ENCODE assay signal across 27 mouse cellular contexts in the genomic region with DNA sequence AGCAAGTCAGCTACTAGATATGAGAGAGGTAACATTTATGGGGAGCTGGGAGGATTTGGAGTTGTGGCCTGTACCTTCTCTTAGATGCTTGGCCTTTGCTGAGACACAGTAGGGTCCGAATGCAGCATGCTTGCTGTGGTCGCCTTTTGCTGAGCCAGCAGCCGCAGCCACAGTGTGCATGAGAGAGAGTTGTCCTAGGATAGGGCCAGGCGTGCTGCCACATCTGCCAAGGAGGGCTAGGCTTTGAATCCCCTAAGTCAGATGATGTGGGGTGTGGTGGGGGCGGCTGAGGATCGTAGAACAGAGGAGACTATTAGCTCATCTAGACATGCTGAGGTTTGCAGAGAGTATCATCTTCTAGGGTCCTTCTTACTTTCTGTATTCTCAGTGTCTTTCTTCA.
"Had no signal": no experiment of that assay in that cellular context is flagged by ENCODE, and none has a peak within 500 bp of the region (broad histone marks: within the 10 kb centered on the region; RNA-seq: fewer than 3 reads in every experiment).

No protein-coding gene starts in this region.

- DNase-seq: cerebellum, adult 8-10 months; cerebellum, adult 9-10 months; cerebellum, adult 9-11 months; cerebellum, postnatal 10 days; cerebellum, postnatal 14 days; cerebellum, postnatal 25 days; cerebellum, postnatal 36 days; embryo, embryonic 11 days; forebrain, postnatal 0 days; gastrocnemius, adult 2 months; gastrocnemius, postnatal 10 days; gastrocnemius, postnatal 14 days; gastrocnemius, postnatal 25 days; gastrocnemius, postnatal 36 days; heart, adult 18-20 months; heart, adult 2 months had no signal

- ATAC-seq: forebrain, embryonic 13.5 days; forebrain, embryonic 14.5 days; forebrain, embryonic 15.5 days; forebrain, embryonic 16.5 days; forebrain, postnatal 0 days had no signal

- H3K27ac ChIP-seq: embryonic facial prominence, embryonic 10.5 days; embryonic facial prominence, embryonic 12.5 days; embryonic facial prominence, embryonic 13.5 days; embryonic facial prominence, embryonic 15.5 days; forebrain, embryonic 10.5 days; forebrain, embryonic 12.5 days; forebrain, embryonic 13.5 days; forebrain, embryonic 15.5 days; gastrocnemius, adult 2 months; heart, adult 2 months had no signal

- H3K27me3 ChIP-seq: embryonic facial prominence, embryonic 12.5 days; embryonic facial prominence, embryonic 13.5 days; embryonic facial prominence, embryonic 15.5 days; forebrain, embryonic 12.5 days; forebrain, embryonic 13.5 days; forebrain, embryonic 15.5 days had no signal

- H3K4me3 ChIP-seq: embryonic facial prominence, embryonic 10.5 days; embryonic facial prominence, embryonic 12.5 days; embryonic facial prominence, embryonic 13.5 days; embryonic facial prominence, embryonic 15.5 days; erythroblast, embryonic 14.5 days; forebrain, embryonic 10.5 days; forebrain, embryonic 12.5 days; forebrain, embryonic 13.5 days; forebrain, embryonic 15.5 days; gastrocnemius, adult 2 months; heart, adult 2 months had no signal

- H3K9ac ChIP-seq: embryonic facial prominence, embryonic 12.5 days; embryonic facial prominence, embryonic 13.5 days; embryonic facial prominence, embryonic 15.5 days; forebrain, embryonic 12.5 days; forebrain, embryonic 13.5 days; forebrain, embryonic 15.5 days; forebrain, postnatal 0 days had no signal

- H3K4me1 ChIP-seq: embryonic facial prominence, embryonic 10.5 days; embryonic facial prominence, embryonic 12.5 days; embryonic facial prominence, embryonic 13.5 days; embryonic facial prominence, embryonic 15.5 days; forebrain, embryonic 10.5 days; forebrain, embryonic 12.5 days; forebrain, embryonic 13.5 days; forebrain, embryonic 15.5 days had no signal

- H3K4me2 ChIP-seq: embryonic facial prominence, embryonic 12.5 days; embryonic facial prominence, embryonic 13.5 days; embryonic facial prominence, embryonic 15.5 days; forebrain, embryonic 12.5 days; forebrain, embryonic 13.5 days; forebrain, embryonic 15.5 days had no signal

- H3K9me3 ChIP-seq: embryonic facial prominence, embryonic 10.5 days; embryonic facial prominence, embryonic 12.5 days; embryonic facial prominence, embryonic 15.5 days; forebrain, embryonic 10.5 days; forebrain, embryonic 12.5 days; forebrain, embryonic 13.5 days; forebrain, embryonic 15.5 days had no signal
